Mouse (Mus musculus) thymus, adult 2 months (tissue): ENCODE measurements around the gene Spata3.
"Not testable (repeated sequence)": the region's sequence is repeated elsewhere in the genome, so short reads cannot be mapped to it uniquely, and the experiment has no call there.

ENCODE experiments used
- CTCF ChIP-seq: fragments of 200-500 bp; IDR thresholded peaks from 2 replicates; pipeline ENCODE4 v1.5.1; 2012; ENCODE audit warnings: mild to moderate bottlenecking, control low read depth, low read length, moderate library complexity, borderline replicate concordance; ENCODE audit not compliant: control insufficient read depth, poor library complexity, insufficient read depth; ENCODE audit errors: extremely low read depth
- POLR2A ChIP-seq: fragments of 200-500 bp; IDR thresholded peaks from 2 replicates; pipeline ENCODE4 v1.6.1; 2012; ENCODE audit warnings: mild to moderate bottlenecking, low read length, control low read depth, moderate library complexity; ENCODE audit not compliant: control insufficient read depth, poor library complexity, insufficient read depth; ENCODE audit errors: extremely low read depth

DNA sequence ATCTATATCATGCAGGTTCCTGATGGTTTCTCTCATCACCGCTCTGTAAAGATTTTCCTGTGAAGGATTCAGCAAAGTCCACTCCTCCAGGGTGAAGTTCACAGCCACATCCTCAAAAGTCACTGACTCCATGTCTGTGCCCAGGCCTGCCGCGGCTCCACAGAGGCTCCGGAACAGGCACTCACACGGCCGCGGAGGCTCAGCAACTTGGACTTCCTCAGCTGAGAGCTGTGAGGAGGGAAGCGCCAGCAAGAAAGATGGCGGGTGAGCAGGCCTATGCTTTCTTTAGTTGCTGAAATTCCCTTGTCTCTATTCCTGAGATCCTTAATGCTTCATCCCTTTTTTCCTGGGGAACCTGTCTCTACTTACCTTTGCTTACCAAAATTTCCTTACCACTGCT, 858 bp upstream of the Spata3 start:
- not testable (repeated sequence) for TF ChIP-seq CTCF, POLR2A
